Mouse (Mus musculus) E14TG2a.4 (cell line): ENCODE measurements around the gene Wdr83os.

ENCODE experiments used
- CTCF ChIP-seq: conservative IDR thresholded peaks from 2 replicates; pipeline ENCODE4 v1.5.1; 2014; ENCODE audit warnings: low read length
- NANOG ChIP-seq: IDR thresholded peaks from 2 replicates; pipeline ENCODE4 v1.6.1; 2014; ENCODE audit warnings: borderline replicate concordance, low read length, mixed read lengths

DNA sequence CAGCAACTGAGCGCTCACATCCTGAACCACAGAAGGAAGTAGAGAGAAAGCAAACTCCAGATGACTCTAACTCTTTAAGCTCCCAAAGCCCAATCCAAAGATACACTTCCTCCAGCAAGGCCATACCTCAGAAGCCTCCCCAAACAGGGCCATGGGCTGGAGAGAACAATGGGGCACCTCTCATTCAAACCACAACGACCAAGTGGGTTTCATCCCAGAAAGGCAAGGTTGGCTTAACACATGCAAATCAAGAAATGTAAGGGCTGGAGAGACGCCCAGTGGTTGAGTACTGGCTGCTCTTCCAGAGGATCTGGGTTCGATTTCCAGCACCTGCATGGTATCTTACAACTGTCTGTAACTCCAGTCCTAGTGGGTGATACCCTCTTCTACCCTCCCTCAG lies 35.0 kb downstream of the Wdr83os start:
- no peak for TF ChIP-seq CTCF
- TF ChIP-seq NANOG, result no peak
